Mouse (Mus musculus) splenic B cell, adult 2 months (primary cell): ENCODE results near the gene Polr2a.

ENCODE experiments used
- DNase-seq: peaks from one replicate; pipeline ENCODE4 v3.0.0-alpha.2; 2011; ENCODE audit warnings: low read depth, low spot score
- H3K27me3 ChIP-seq: 2 replicates; pipeline ENCODE4 v1.6.1; 2012; ENCODE audit warnings: mild to moderate bottlenecking, low read length, moderate library complexity, mixed read lengths; ENCODE audit not compliant: control insufficient read depth, poor library complexity, insufficient read depth, severe bottlenecking
- H3K36me3 ChIP-seq: 2 replicates; pipeline ENCODE4 v1.6.1; 2012; ENCODE audit warnings: mild to moderate bottlenecking, low read length, moderate library complexity, mixed read lengths; ENCODE audit not compliant: control insufficient read depth, poor library complexity, insufficient read depth, severe bottlenecking

The Polr2a gene

GRCm38 (mm10) chr11:69795983-69796435 is 37.6 kb upstream of the Polr2a start:
- no peaks in the 10 kb centered on the region for H3K36me3 ChIP-seq
- no peaks in the 10 kb centered on the region for H3K27me3 ChIP-seq
- peak; percentile 28 for DNase-seq

- Histone ChIP-seq H3K36me3 (no peaks in the 10 kb centered on the region), H3K27me3 (no peaks in the 10 kb centered on the region)
- DNase-seq: peak; percentile 97
Measured at GRCm38 (mm10) chr11:69795168-69795982, 36.9 kb upstream of the Polr2a start, which contains the start of gene Chrnb1. TSS of gene Chrnb1 (minus strand) at chr11:69795943.

GRCm38 (mm10) chr11:69793429-69793828 is 35.0 kb upstream of the Polr2a start:
- Histone ChIP-seq H3K27me3 (no peaks in the 10 kb centered on the region), H3K36me3 (no peaks in the 10 kb centered on the region)
- no peak for DNase-seq

- H3K27me3 ChIP-seq: no peaks in the 10 kb centered on the region
- no peak for DNase-seq
Measured at GRCm38 (mm10) chr11:69791420-69791819, 33.0 kb upstream of the Polr2a start.

DNA sequence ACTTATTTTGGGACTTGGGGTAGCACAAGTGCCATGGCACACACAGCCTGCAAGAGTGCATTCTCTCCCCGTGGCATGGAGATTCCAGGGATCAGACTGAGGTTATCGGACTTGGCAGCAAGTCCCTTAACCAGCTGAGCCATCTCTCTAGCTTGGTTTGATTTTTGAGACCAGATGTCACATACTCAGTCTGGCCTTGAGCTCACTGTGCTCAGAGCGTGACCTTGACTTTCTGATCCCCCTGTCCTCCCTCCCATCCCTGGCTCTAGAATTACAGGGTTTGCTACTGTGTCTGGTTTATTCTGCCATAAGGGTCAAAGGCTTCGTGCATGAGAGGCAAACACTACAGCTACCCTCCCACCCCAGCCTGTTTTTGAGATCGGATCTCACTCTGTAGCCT is 31.0 kb upstream of the Polr2a start:
- DNase-seq: no peak
- H3K36me3 ChIP-seq: no peaks in the 10 kb centered on the region
- H3K27me3 ChIP-seq: no peaks in the 10 kb centered on the region

More at GRCm38 (mm10) chr11:69791420-69791819, 33.0 kb upstream of the Polr2a start:
- H3K36me3 ChIP-seq: no peaks in the 10 kb centered on the region

DNA sequence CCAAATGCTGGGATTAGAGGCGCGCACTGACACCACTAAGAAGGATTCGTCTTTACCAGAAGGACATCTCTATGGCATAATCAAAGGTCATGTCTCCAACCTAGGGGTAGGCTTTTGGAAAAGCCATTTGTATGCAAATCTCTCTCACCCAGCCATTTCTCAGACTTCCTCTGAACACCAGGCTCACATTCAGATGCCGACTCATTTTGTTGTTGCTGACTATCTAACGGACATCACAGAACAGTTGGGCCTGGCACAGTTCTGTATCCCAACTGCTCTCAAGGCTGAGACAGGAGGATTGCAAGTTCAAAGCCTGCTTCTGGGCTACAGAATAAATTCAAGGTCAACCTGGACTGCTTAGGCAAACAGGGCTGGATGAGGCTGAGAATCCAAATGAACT is 28.9 kb upstream of the Polr2a start:
- no peak for DNase-seq
- Histone ChIP-seq H3K36me3 (no peaks in the 10 kb centered on the region), H3K27me3 (no peaks in the 10 kb centered on the region)

GRCm38 (mm10) chr11:69784793-69785272 is 26.4 kb upstream of the Polr2a start:
- no peak for DNase-seq
- Histone ChIP-seq H3K27me3 (no peaks in the 10 kb centered on the region), H3K36me3 (no peaks in the 10 kb centered on the region)

DNA sequence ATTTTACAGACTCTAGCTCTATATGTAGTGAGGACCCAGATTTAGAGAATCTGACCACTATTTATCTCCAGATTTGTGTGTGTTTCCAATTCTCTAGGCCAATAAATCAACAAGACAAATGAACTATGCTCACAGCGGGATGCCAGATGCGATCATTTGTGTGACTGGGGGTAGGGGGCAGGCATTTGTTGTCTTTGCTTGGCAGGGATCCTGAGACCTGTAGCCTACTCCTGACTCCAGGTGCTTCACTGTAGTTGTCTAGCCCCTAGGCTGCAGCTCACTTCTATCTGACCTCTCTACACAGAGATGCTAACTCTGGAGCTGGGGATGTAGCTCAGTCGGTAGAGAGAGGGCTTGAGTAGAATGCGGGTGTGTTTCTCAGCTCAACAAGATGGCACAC is 23.4 kb upstream of the Polr2a start:
- no peak for DNase-seq
- no peaks in the 10 kb centered on the region; the same call in 1 of the 2 replicates for H3K36me3 ChIP-seq

DNA sequence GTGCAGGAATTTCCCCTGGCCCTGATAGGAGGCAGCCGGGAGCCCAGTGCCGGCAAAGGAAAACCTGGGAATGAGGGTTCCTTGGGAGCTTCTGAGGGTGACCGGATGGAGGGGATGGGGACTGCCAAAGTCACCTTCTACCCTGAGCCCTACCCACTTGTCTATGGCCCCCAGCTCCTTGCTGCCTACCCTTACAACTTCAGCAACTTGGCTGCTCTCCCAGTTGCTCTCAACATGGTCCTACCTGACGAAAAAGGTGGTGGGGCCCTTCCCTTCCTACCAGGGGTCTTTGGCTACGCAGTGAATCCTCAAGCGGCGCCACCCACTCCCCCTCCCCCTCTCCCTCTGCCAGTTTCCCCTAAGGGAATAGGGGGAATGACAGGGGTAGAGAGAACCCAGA is 20.5 kb upstream of the Polr2a start:
- Histone ChIP-seq H3K27me3 (no peaks in the 10 kb centered on the region), H3K36me3 (no peaks in the 10 kb centered on the region; the same call in 1 of the 2 replicates)
- no peak for DNase-seq

More for the DNA sequence above, 23.4 kb upstream of the Polr2a start:
- no peaks in the 10 kb centered on the region for H3K27me3 ChIP-seq

- no peaks in the 10 kb centered on the region; the same call in 1 of the 2 replicates for H3K36me3 ChIP-seq
- DNase-seq: no peak
- no peaks in the 10 kb centered on the region for H3K27me3 ChIP-seq
Measured at GRCm38 (mm10) chr11:69778258-69778982, 20.0 kb upstream of the Polr2a start.

- no peaks in the 10 kb centered on the region for H3K27me3 ChIP-seq
- DNase-seq: peak; percentile 43
- no peaks in the 10 kb centered on the region; the same call in 1 of the 2 replicates for H3K36me3 ChIP-seq
Measured at GRCm38 (mm10) chr11:69777504-69778257, 19.2 kb upstream of the Polr2a start.

GRCm38 (mm10) chr11:69776488-69776887 is 18.1 kb upstream of the Polr2a start:
- no peak for DNase-seq
- H3K36me3 ChIP-seq: no peaks in the 10 kb centered on the region; the same call in 1 of the 2 replicates
- no peaks in the 10 kb centered on the region for H3K27me3 ChIP-seq

- Histone ChIP-seq H3K36me3 (no peaks in the 10 kb centered on the region; the same call in 1 of the 2 replicates), H3K27me3 (no peaks in the 10 kb centered on the region)
- DNase-seq: no peak
Measured at GRCm38 (mm10) chr11:69775716-69776115, 17.3 kb upstream of the Polr2a start.

- Histone ChIP-seq H3K36me3 (no peaks in the 10 kb centered on the region; the same call in 1 of the 2 replicates), H3K27me3 (no peaks in the 10 kb centered on the region)
- peak; percentile 55 for DNase-seq
Measured at GRCm38 (mm10) chr11:69774961-69775360, 16.5 kb upstream of the Polr2a start.
